ENCODE assay signal across 8 mouse cellular contexts in genomic region chr10:79852107-79852789, GRCm38 (mm10). TPM values are rescaled to one million over a fixed set of nuclear protein-coding genes. Genes with fewer than 3 reads are reported as not detected.
DNase-seq lines count a peak whose midpoint lies in the region; TF ChIP-seq lines count a peak whose summit lies in the region.

No protein-coding gene starts in this region.

- H3K4me1 ChIP-seq in ES-Bruce4 (ENCODE audit: control insufficient read depth, insufficient read depth, low read length), result peaks cover 9% of the 10 kb centered on the region
- peaks cover 32% of the 10 kb centered on the region for H3K4me1 ChIP-seq in heart, adult 2 months (ENCODE audit: control insufficient read depth, insufficient read depth, low read length)
- peaks cover 31% of the 10 kb centered on the region for H3K4me1 ChIP-seq in kidney, adult 2 months (ENCODE audit: control insufficient read depth, insufficient read depth, low read length)

- peaks cover 3% of the 10 kb centered on the region for H3K79me2 ChIP-seq in heart, adult 2 months (replicated peaks; ENCODE audit: control insufficient read depth, insufficient read depth, low read length)

- intact Hi-C loops in heart, adult 2 months (cut with DNase I), result loop anchor here (1.0 to 5.0 kb wide), 3 partner anchors 12 to 315 kb away; partner anchors contain the start of genes Cirbp and Polr2e

- peak overlapping the region; percentile 76 for H3K4me3 ChIP-seq in ES-Bruce4 (ENCODE audit: low read depth, low read length)
- H3K4me3 ChIP-seq in heart, adult 2 months, result no peak overlapping the region; the same call in 1 of the 2 replicates
- no peak overlapping the region for H3K4me3 ChIP-seq in kidney, adult 2 months (ENCODE audit: insufficient read depth, low read depth, low read length)

- H3K9ac ChIP-seq in ES-Bruce4 (ENCODE audit: low read depth, poor library complexity, severe bottlenecking), result peak overlapping the region; percentile 70
- 0 out of 2 replicates have a peak overlapping the region, but pooled peaks have one; percentile 30 for H3K9ac ChIP-seq in heart, adult 2 months (ENCODE audit: low read depth, low read length)

- WGBS in heart, adult 2 months, result 23% methylated on average over 9 of the region's 9 CpGs
- WGBS in kidney, adult 2 months, result 53% methylated on average over 9 of the region's 9 CpGs

- peak overlapping the region; percentile 90 for H3K27ac ChIP-seq in ES-Bruce4 (ENCODE audit: insufficient read depth, low read length)
- H3K27ac ChIP-seq in heart, adult 2 months, result peak overlapping the region; percentile 97
- H3K27ac ChIP-seq in kidney, adult 2 months (ENCODE audit: insufficient read depth, low read depth, low read length), result peak overlapping the region; percentile 96

- peak; percentile 34 for DNase-seq in 3134 (ENCODE audit: extremely low read depth, insufficient read length, low spot score)
- peak; percentile 58 to 69 for DNase-seq in heart, adult 2 months
- peak; percentile 87 for DNase-seq in kidney, adult 2 months
- peak; percentile 81 for DNase-seq in lung, postnatal 10 days
- no peak for DNase-seq in ovary, postnatal 36 days (ENCODE audit: low spot score)
- no peak for DNase-seq in gastrocnemius, postnatal 10 days
- DNase-seq in frontal cortex, adult 2 months (ENCODE audit: extremely low spot score in 1 of 2, low spot score in 1 of 2), result no peak

- H3K27me3 ChIP-seq in ES-Bruce4 (ENCODE audit: control insufficient read depth, insufficient read depth, low read length, poor library complexity, severe bottlenecking), result no peaks in the 10 kb centered on the region
- H3K27me3 ChIP-seq in heart, adult 2 months (ENCODE audit: control insufficient read depth, insufficient read depth, low read length), result no peaks in the 10 kb centered on the region
- no peaks in the 10 kb centered on the region for H3K27me3 ChIP-seq in kidney, adult 2 months (replicated peaks; ENCODE audit: control insufficient read depth, insufficient read depth, low read length)

- TF ChIP-seq EP300 in ES-Bruce4 (IDR thresholded peaks at IDR 0.05; ENCODE audit: insufficient read depth, low read depth, low read length), result no peak
- 0 out of 2 replicates have a peak, but pooled peaks have one; percentile 54 for TF ChIP-seq EP300 in heart, adult 2 months (IDR thresholded peaks at IDR 0.05; ENCODE audit: insufficient read depth, low read depth, low read length)

- no peak for TF ChIP-seq CTCF in ES-Bruce4 (IDR thresholded peaks at IDR 0.05; ENCODE audit: low read depth, low read length)
- TF ChIP-seq CTCF in heart, adult 2 months (IDR thresholded peaks at IDR 0.05), result no peak
- no peak for TF ChIP-seq CTCF in kidney, adult 2 months (conservative IDR thresholded peaks at IDR 0.05; ENCODE audit: insufficient read depth, insufficient read length, low read depth, low read length)

- peaks cover 10% of the 10 kb centered on the region for H3K36me3 ChIP-seq in ES-Bruce4 (ENCODE audit: control insufficient read depth, insufficient read depth, low read length, poor library complexity, severe bottlenecking)
- peaks cover 5% of the 10 kb centered on the region; the same call in 1 of the 2 replicates for H3K36me3 ChIP-seq in heart, adult 2 months (ENCODE audit: control insufficient read depth, insufficient read depth, low read length)
- no peaks in the 10 kb centered on the region; the same call in 1 of the 2 replicates for H3K36me3 ChIP-seq in kidney, adult 2 months (ENCODE audit: control insufficient read depth, insufficient read depth, low read length)

- no peak for TF ChIP-seq POLR2A in ES-Bruce4 (IDR thresholded peaks at IDR 0.05; ENCODE audit: insufficient read depth, low read length)
- TF ChIP-seq POLR2A in heart, adult 2 months (IDR thresholded peaks at IDR 0.05; ENCODE audit: insufficient read depth, low read depth, low read length), result peak; percentile 59
- TF ChIP-seq POLR2A in kidney, adult 2 months (IDR thresholded peaks at IDR 0.05; ENCODE audit: low read depth, low read length), result no peak

- H3K9me3 ChIP-seq in ES-Bruce4 (replicated peaks; ENCODE audit: control insufficient read depth, insufficient read depth, low read length, poor library complexity, severe bottlenecking), result no peaks in the 10 kb centered on the region

RNA-seq across cellular contexts. Expression of gene Ptbp1, which starts 2.0 kb away (rescaled TPM):
- polyA plus RNA-seq in ES-Bruce4 (2011; ENCODE audit: insufficient read depth, insufficient read length, low read depth, missing spikeins), result 628 and 695 TPM in 2 replicates
- total RNA-seq in heart, adult 2 months (2021), result 10 to 100 TPM; 43.9 to 51.8 TPM
- polyA plus RNA-seq in heart, adult 2 months (2012; rRNA removed), result 47.5 and 52.6 TPM in 2 replicates
- polyA plus RNA-seq in kidney, adult 2 months (2012; rRNA removed), result 184 and 198 TPM in 2 replicates
- total RNA-seq in gastrocnemius, postnatal 10 days (2021), result 100 to 1,000 TPM in 1 of 2 experiments, 10 to 100 TPM in 1; 75.2 to 110 TPM
- polyA plus RNA-seq in frontal cortex, adult 2 months (2012; rRNA removed), result 59.5 and 71.5 TPM in 2 replicates

RNA-seq across cellular contexts. Expression of gene Prtn3, which starts 22.0 kb away (rescaled TPM):
- polyA plus RNA-seq in ES-Bruce4 (2011; ENCODE audit: insufficient read depth, insufficient read length, low read depth, missing spikeins), result 8.7 and 13.1 TPM in 2 replicates
- 1 to 10 TPM in 1 of 2 experiments, under 1 TPM in 1; 0.55 to 1.2 TPM for total RNA-seq in heart, adult 2 months (2021)
- polyA plus RNA-seq in heart, adult 2 months (2012; rRNA removed), result 0.84 TPM in 1 of 2 replicates, not detected in the other
- polyA plus RNA-seq in kidney, adult 2 months (2012; rRNA removed), result 0.67 and 0.99 TPM in 2 replicates
- 1 to 10 TPM in 1 of 2 experiments, not detected in 1; 2.1 TPM for total RNA-seq in gastrocnemius, postnatal 10 days (2021)
- polyA plus RNA-seq in frontal cortex, adult 2 months (2012; rRNA removed), result 5.8 and 6.7 TPM in 2 replicates

RNA-seq across cellular contexts. Expression of gene Plppr3, which starts 22.2 kb away (rescaled TPM):
- 6.4 and 8.3 TPM in 2 replicates for polyA plus RNA-seq in ES-Bruce4 (2011; ENCODE audit: insufficient read depth, insufficient read length, low read depth, missing spikeins)
- under 1 TPM; 0.20 to 0.31 TPM for total RNA-seq in heart, adult 2 months (2021)
- polyA plus RNA-seq in heart, adult 2 months (2012; rRNA removed), result 0.50 and 0.80 TPM in 2 replicates
- polyA plus RNA-seq in kidney, adult 2 months (2012; rRNA removed), result 2.7 and 3.2 TPM in 2 replicates
- total RNA-seq in gastrocnemius, postnatal 10 days (2021), result 1 to 10 TPM in 1 of 2 experiments, under 1 TPM in 1; 0.49 to 1.6 TPM
- polyA plus RNA-seq in frontal cortex, adult 2 months (2012; rRNA removed), result 124 and 134 TPM in 2 replicates

RNA-seq across cellular contexts. Expression of gene Misp, which starts 31.5 kb away (rescaled TPM):
- polyA plus RNA-seq in ES-Bruce4 (2011; ENCODE audit: insufficient read depth, insufficient read length, low read depth, missing spikeins), result 4.0 and 6.4 TPM in 2 replicates
- under 1 TPM; 0.50 to 0.52 TPM for total RNA-seq in heart, adult 2 months (2021)
- polyA plus RNA-seq in heart, adult 2 months (2012; rRNA removed), result 0.26 and 0.82 TPM in 2 replicates
- 17.9 and 19.9 TPM in 2 replicates for polyA plus RNA-seq in kidney, adult 2 months (2012; rRNA removed)
- total RNA-seq in gastrocnemius, postnatal 10 days (2021), result under 1 TPM in 1 of 2 experiments, not detected in 1; 0.54 TPM
- polyA plus RNA-seq in frontal cortex, adult 2 months (2012; rRNA removed), result 0.40 and 0.71 TPM in 2 replicates

RNA-seq across cellular contexts. Expression of gene Elane, which starts 33.8 kb away (rescaled TPM):
- not detected in 2 replicates for polyA plus RNA-seq in ES-Bruce4 (2011; ENCODE audit: insufficient read depth, insufficient read length, low read depth, missing spikeins)
- not detected for total RNA-seq in heart, adult 2 months (2021)
- 0.23 TPM in 1 of 2 replicates, not detected in the other for polyA plus RNA-seq in heart, adult 2 months (2012; rRNA removed)
- polyA plus RNA-seq in kidney, adult 2 months (2012; rRNA removed), result 0.10 TPM in 1 of 2 replicates, not detected in the other
- 1 to 10 TPM in 1 of 2 experiments, not detected in 1; 1.9 TPM for total RNA-seq in gastrocnemius, postnatal 10 days (2021)
- polyA plus RNA-seq in frontal cortex, adult 2 months (2012; rRNA removed), result 0.27 TPM in 1 of 2 replicates, not detected in the other

Comparison
In these comparisons a context has a peak if more than half of its experiments do, and no peak if none do; other contexts are left out.
1. DNase-seq: peak in 3134 (single experiment), heart, adult 2 months (2 of 2), kidney, adult 2 months (single experiment) and lung, postnatal 10 days (single experiment); none in ovary, postnatal 36 days (single experiment), gastrocnemius, postnatal 10 days (single experiment) and frontal cortex, adult 2 months (0 of 2).
2. RNA of gene Plppr3, which starts 22.2 kb away (polyA plus RNA-seq): 124 to 134 TPM in frontal cortex, adult 2 months; 6.4 to 8.3 TPM in ES-Bruce4, 2.7 to 3.2 TPM in kidney, adult 2 months and 0.50 to 0.80 TPM in heart, adult 2 months; every median in the first group is over 10 times any median in the second.
3. Peak in every context shown above with its lines, with median percentiles within 50 percentile points of each other: H3K27ac ChIP-seq.